Mouse (Mus musculus) G1E-ER4 (cell line): ENCODE measurements around the gene Nmur2. TPM values are rescaled to one million over a fixed set of nuclear protein-coding genes. Genes with fewer than 3 reads are reported as not detected.

Experiments used
- GATA1 ChIP-seq: IDR thresholded peaks from one replicate; pipeline ENCODE4 v1.8.0; 2012; ENCODE audit warnings: low read length, inconsistent platforms
- polyA plus RNA-seq: library from polyadenylated mRNA; stranded (reverse); fragments of >175 nt; gene quantifications from 2 replicates; pipeline ENCODE4 v1.2.3, GENCODE M21; 2012

The Nmur2 gene
- polyA plus RNA-seq, 1 experiment: not detected

GRCm38 (mm10) chr11:55978146-55978545 is 62.7 kb downstream of the Nmur2 start:
- no peak for TF ChIP-seq GATA1
